Mouse (Mus musculus) large intestine, adult 2 months (tissue): ENCODE measurements around the gene Armc2. TPM values are rescaled to one million over a fixed set of nuclear protein-coding genes. Genes with fewer than 3 reads are reported as not detected.

ENCODE experiments used
- DNase-seq: peaks from one replicate; pipeline ENCODE4 v3.0.0-alpha.2; 2012; ENCODE audit warnings: low read depth, low spot score
- WGBS: fragments of 180-500 bp; shearing (Covaris S2); methylation state at CpG from one replicate; pipeline ENCODE4 v1.1.7; 2018; 5-methylcytosine and 5-hydroxymethylcytosine counted together
- polyA plus RNA-seq: library from polyadenylated mRNA; depleted of rRNA; stranded (reverse); fragments of >200 nt; gene quantifications from 2 replicates; pipeline ENCODE4 v1.2.3, GENCODE M21; 2012; rRNA removed

The Armc2 gene
- 0.31 and 0.93 TPM in 2 replicates for polyA plus RNA-seq

GRCm38 (mm10) chr10:42018016-42018949, at the start of gene Armc2:
Gene Armc2 (minus strand): TSS chr10:42018442.
- 3% methylated on average over 58 of the region's 58 CpGs for WGBS
- peak; percentile 29 for DNase-seq

- no peak for DNase-seq
- WGBS: 30% methylated on average over 5 of the region's 5 CpGs
Measured at GRCm38 (mm10) chr10:42064446-42064845, 46.2 kb upstream of the Armc2 start.

- no peak for DNase-seq
- 97% methylated on average over 8 of the region's 8 CpGs for WGBS
Measured at GRCm38 (mm10) chr10:42059522-42059921, 41.3 kb upstream of the Armc2 start.

GRCm38 (mm10) chr10:42057746-42058145, 39.5 kb upstream of the Armc2 start:
- no peak for DNase-seq

GRCm38 (mm10) chr10:42057231-42057601, 39.0 kb upstream of the Armc2 start:
- 59% methylated on average over 11 of the region's 11 CpGs for WGBS
- no peak for DNase-seq

More at GRCm38 (mm10) chr10:42057746-42058145, 39.5 kb upstream of the Armc2 start:
- WGBS: 64% methylated on average over 12 of the region's 12 CpGs

GRCm38 (mm10) chr10:42056486-42057230, 38.4 kb upstream of the Armc2 start:
- DNase-seq: no peak
- 87% methylated on average over 18 of the region's 18 CpGs for WGBS

GRCm38 (mm10) chr10:42055224-42056165, 37.3 kb upstream of the Armc2 start:
- no peak for DNase-seq
- 65% methylated on average over 29 of the region's 29 CpGs for WGBS

GRCm38 (mm10) chr10:42051069-42051468, 32.8 kb upstream of the Armc2 start:
- WGBS: 67% methylated on average over 6 of the region's 6 CpGs
- DNase-seq: no peak

- WGBS: 93% methylated on average over 8 of the region's 8 CpGs
- DNase-seq: no peak
Measured at GRCm38 (mm10) chr10:42048648-42049047, 30.4 kb upstream of the Armc2 start.

GRCm38 (mm10) chr10:42044574-42044973, 26.3 kb upstream of the Armc2 start:
- 83% methylated on average over 10 of the region's 10 CpGs for WGBS
- no peak for DNase-seq

- 84% methylated on average over 3 of the region's 3 CpGs for WGBS
Measured at GRCm38 (mm10) chr10:42043307-42043706, 25.1 kb upstream of the Armc2 start.

GRCm38 (mm10) chr10:42042881-42043280, 24.6 kb upstream of the Armc2 start:
- DNase-seq: no peak
- 69% methylated on average over 1 of the region's 1 CpGs for WGBS

More at GRCm38 (mm10) chr10:42043307-42043706, 25.1 kb upstream of the Armc2 start:
- no peak for DNase-seq

- 72% methylated on average over 7 of the region's 7 CpGs for WGBS
- no peak for DNase-seq
Measured at GRCm38 (mm10) chr10:42042087-42042486, 23.8 kb upstream of the Armc2 start.

- WGBS: 66% methylated on average over 10 of the region's 10 CpGs
- no peak for DNase-seq
Measured at GRCm38 (mm10) chr10:42038571-42038970, 20.3 kb upstream of the Armc2 start.

GRCm38 (mm10) chr10:42037301-42037870, 19.1 kb upstream of the Armc2 start:
- WGBS: 59% methylated on average over 7 of the region's 7 CpGs
- DNase-seq: no peak

GRCm38 (mm10) chr10:42036846-42037245, 18.6 kb upstream of the Armc2 start:
- 44% methylated on average over 4 of the region's 4 CpGs for WGBS

GRCm38 (mm10) chr10:42033571-42033970, 15.3 kb upstream of the Armc2 start:
- no peak for DNase-seq
- WGBS: 61% methylated on average over 3 of the region's 3 CpGs

More at GRCm38 (mm10) chr10:42036846-42037245, 18.6 kb upstream of the Armc2 start:
- DNase-seq: no peak

- 11% methylated on average over 16 of the region's 16 CpGs for WGBS
Measured at GRCm38 (mm10) chr10:42031021-42031420, 12.8 kb upstream of the Armc2 start.

GRCm38 (mm10) chr10:42029502-42029901, 11.3 kb upstream of the Armc2 start:
- no peak for DNase-seq
- WGBS: 65% methylated on average over 5 of the region's 5 CpGs

More at GRCm38 (mm10) chr10:42031021-42031420, 12.8 kb upstream of the Armc2 start:
- peak; percentile 42 for DNase-seq
